Mouse (Mus musculus): ENCODE results near the gene Il1r2.

GRCm38 (mm10) chr1:40095585-40095984, 21.7 kb downstream of the Il1r2 start:
- TF ChIP-seq CHD2 (IDR thresholded peaks at IDR 0.05; ENCODE audit: low read depth, low read length) (no peak), ZNF384 (IDR thresholded peaks at IDR 0.05; ENCODE audit: low read depth, low read length) (no peak), ZC3H11A (IDR thresholded peaks at IDR 0.05; ENCODE audit: borderline replicate concordance, low read depth, low read length) (no peak), MAFK (IDR thresholded peaks at IDR 0.05; ENCODE audit: insufficient read depth, low read depth, low read length) (no peak)
